Mouse (Mus musculus) hematopoietic stem cell, adult 5-6 weeks (primary cell): ENCODE data around the gene 1810009A15Rik. TPM values are rescaled to one million over a fixed set of nuclear protein-coding genes. Genes with fewer than 3 reads are reported as not detected.
"Not testable (repeated sequence)": the region's sequence is repeated elsewhere in the genome, so short reads cannot be mapped to it uniquely, and the experiment has no call there.

Source experiments
- ATAC-seq, 2 experiments: fragments of 125-278 bp in 1 of 2; replicated peaks in 1 of 2; 2 replicates each; pipeline ENCODE4 v1.8.0; 2016 to 2017; ENCODE audit warnings: inconsistent platforms in 2 of 2, mild to moderate bottlenecking in 2 of 2, moderate number of reproducible peaks in 2 of 2, low read depth in 1 of 2, moderate TSS enrichment in 1 of 2; ENCODE audit not compliant: low FRiP score in 2 of 2, poor library complexity in 2 of 2, severe bottlenecking in 2 of 2, insufficient read depth in 1 of 2, low TSS enrichment in 1 of 2
- total RNA-seq: library from RNA; stranded (forward); fragments of 172-1452, 232-1000 nt; gene quantifications from 2 replicates; pipeline ENCODE4 v1.2.3, GENCODE M21; 2017

The 1810009A15Rik gene
- total RNA-seq, 1 experiment from 2014 or later, result 69.3 TPM

GRCm38 (mm10) chr19:8871267-8872186 lies 17.1 kb upstream of the 1810009A15Rik start, which contains the start of gene Ubxn1:
TSS of gene Ubxn1 (plus strand) at chr19:8871496.
- ATAC-seq, result peak; percentile 98 to 100

- no peak for ATAC-seq
Measured at GRCm38 (mm10) chr19:8872266-8872840, 16.3 kb upstream of the 1810009A15Rik start.

- ATAC-seq, result no peak
Measured at GRCm38 (mm10) chr19:8875031-8875430, 13.6 kb upstream of the 1810009A15Rik start.

GRCm38 (mm10) chr19:8880311-8881033 lies 8.2 kb upstream of the 1810009A15Rik start, which contains the start of gene Uqcc3:
TSS of gene Uqcc3 (minus strand) at chr19:8880923.
- ATAC-seq, result peak; percentile 99

GRCm38 (mm10) chr19:8881034-8881392 lies 7.6 kb upstream of the 1810009A15Rik start:
- peak; percentile 19 to 28; a peak in 1 of 4 replicates for ATAC-seq

- no peak for ATAC-seq
Measured at GRCm38 (mm10) chr19:8883616-8884015, 5.0 kb upstream of the 1810009A15Rik start, which contains the start of the genes Lbhd1 and Gm49403. TSS of gene Lbhd1 (plus strand) at chr19:8883732. TSS of gene Gm49403 (plus strand) at chr19:8883930.

- ATAC-seq, result no peak
Measured at GRCm38 (mm10) chr19:8886916-8887584, 1.6 kb upstream of the 1810009A15Rik start.

- no peak for ATAC-seq
Measured at GRCm38 (mm10) chr19:8887585-8888463, 829 bp upstream of the 1810009A15Rik start.

GRCm38 (mm10) chr19:8892829-8893766 lies 4.4 kb downstream of the 1810009A15Rik start, which contains the start of gene Ints5:
TSS of gene Ints5 (plus strand) at chr19:8893005.
- ATAC-seq, result peak; percentile 33 to 50

- ATAC-seq, result no peak
Measured at GRCm38 (mm10) chr19:8895397-8895960, 6.8 kb downstream of the 1810009A15Rik start.

- ATAC-seq, result not testable (repeated sequence)
Measured at GRCm38 (mm10) chr19:8896231-8896630, 7.6 kb downstream of the 1810009A15Rik start.

GRCm38 (mm10) chr19:8897211-8897864 lies 8.7 kb downstream of the 1810009A15Rik start:
- 0 out of 4 replicates have a peak, but pooled peaks of 1 of the 2 experiments have one; percentile 1 for ATAC-seq

GRCm38 (mm10) chr19:8897865-8898495 lies 9.3 kb downstream of the 1810009A15Rik start, which contains the start of gene Ganab:
TSS of gene Ganab (plus strand) at chr19:8898071.
- ATAC-seq, result peak; percentile 99

- no peak for ATAC-seq
Measured at GRCm38 (mm10) chr19:8898576-8898975, 9.9 kb downstream of the 1810009A15Rik start.
